Mouse (Mus musculus): ENCODE measurements around the gene Lrmda. TPM values are rescaled to one million over a fixed set of nuclear protein-coding genes. Genes with fewer than 3 reads are reported as not detected.

The Lrmda gene
- total RNA-seq, 2 experiments from 2014 or later, result 6.8 to 9.1 TPM

DNA sequence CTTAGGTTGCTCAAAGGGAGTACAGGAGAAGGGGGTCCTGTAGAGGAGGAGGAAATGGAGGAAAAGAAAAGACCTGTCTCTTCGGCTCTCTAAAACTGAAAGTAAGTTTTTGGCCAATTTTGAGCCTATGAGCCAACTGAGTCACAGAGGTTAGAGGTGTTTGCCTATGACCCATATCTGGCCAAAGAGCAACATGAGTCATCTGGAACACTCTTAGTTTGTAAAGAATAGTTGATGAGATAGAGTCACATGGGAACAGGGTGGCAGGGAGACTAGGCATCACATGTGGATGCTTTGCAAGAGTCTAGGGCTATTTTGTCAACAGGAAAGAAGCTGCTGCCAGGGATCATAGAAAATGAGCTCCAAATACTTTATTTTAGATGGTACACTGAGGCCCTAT is 680.7 kb downstream of the Lrmda start:
- DNase-seq (ENCODE audit: low spot score in 2 of 2), result no peak

DNA sequence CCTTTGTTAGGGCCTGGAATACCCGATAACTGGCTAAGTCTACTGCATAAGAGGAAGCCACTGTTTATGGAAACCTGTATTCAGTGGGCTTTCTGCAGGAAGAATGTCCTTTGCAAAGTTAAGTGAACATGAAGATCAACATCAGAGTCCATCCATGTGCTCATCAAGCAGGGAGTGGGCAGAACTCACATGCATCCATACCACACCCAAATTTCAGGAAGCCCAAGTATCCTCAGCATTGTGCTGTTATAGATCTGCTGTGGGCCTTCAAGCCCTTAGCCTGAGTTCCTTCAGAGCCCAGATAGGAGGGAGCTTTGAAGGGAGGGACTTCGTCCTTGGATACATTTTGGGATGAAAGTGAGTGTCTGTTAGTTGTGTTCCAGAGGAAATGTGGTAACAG is 681.2 kb downstream of the Lrmda start:
- no peak for DNase-seq (ENCODE audit: low spot score in 2 of 2)

DNA sequence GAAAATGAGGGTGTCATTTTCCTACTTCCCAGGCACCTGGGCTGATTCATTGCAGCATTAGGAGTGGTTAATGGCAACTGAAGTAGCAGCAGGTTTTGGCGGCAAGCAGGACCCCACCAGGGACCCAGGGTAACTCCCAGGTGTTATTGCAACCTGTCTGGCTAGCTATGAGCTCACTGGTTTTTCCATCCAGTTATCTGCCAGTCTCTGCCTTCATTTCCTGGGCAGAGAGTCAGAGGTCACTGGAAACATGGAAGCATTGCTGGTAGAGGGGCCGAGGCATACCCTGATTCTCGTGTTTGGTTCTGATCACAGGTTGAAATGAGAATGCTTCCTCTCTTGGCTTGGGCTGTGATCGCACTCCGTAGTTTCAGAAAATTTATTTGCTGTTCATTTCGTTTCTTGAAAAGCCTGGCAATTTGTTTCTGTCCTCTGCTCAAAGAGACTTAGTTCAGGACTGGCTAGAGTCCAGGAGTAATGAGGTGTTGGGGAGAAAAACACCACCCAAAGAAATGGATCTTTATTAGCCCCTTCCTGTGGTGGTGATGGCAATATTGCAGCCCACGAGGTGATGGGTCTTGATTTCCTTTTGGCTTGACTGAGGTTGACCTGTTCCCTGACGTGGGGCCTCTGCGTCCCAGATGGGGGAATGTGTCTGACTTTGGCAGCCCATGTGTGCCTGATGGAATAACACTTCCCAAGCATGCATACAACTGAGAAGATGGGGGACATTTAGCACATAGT is 688.6 kb downstream of the Lrmda start:
- DNase-seq (ENCODE audit: low spot score in 2 of 2), result no peak

DNA sequence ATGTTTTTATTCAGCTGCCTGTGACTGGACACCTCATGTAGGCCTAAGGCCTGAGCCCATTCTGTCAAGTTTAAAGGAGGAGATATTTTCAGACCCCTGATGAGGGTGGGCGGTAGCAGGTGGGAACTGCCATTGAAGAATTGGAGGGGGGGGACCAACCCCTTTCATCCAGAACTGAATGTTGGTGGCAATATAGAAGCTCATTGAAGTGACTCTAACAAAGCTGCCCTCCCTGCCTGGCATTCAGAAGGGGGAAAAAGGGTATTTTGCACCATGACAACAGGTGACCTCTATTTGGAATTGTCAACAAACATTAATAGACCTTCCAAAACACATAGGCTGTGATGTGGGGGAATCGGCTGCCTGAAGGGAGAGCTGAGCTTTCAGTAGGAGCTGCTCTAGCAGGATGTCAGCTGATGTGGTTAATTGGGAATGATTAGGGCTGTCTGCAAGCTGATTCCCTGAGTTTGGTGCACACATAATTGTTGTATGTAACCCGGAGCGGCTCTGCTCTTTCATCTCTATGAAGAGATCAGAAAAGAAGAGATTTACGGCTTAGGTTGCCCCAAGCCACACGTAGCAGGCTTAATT is 690.7 kb downstream of the Lrmda start:
- DNase-seq (ENCODE audit: low spot score in 2 of 2), result no peak

DNA sequence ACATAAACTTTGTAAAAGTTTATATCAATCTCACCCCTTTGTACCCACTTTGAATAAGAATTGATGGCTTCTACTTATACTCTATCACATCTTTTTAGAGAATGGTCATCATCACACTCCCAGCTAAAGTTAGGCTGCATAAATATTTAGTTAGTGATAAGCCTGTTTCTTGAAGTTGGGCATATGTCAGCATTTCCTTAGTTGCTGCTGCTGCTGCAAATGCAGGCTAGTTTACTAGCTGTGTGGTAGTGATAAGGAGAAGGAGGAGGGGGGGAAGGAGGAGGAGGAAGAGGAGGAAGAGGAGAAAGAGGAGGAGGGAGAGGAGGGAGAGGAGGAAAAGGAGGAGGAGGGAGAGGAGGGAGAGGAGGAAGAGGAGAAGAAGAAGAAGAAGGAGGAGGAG is 692.9 kb downstream of the Lrmda start:
- DNase-seq (ENCODE audit: low spot score in 2 of 2), result no peak

DNA sequence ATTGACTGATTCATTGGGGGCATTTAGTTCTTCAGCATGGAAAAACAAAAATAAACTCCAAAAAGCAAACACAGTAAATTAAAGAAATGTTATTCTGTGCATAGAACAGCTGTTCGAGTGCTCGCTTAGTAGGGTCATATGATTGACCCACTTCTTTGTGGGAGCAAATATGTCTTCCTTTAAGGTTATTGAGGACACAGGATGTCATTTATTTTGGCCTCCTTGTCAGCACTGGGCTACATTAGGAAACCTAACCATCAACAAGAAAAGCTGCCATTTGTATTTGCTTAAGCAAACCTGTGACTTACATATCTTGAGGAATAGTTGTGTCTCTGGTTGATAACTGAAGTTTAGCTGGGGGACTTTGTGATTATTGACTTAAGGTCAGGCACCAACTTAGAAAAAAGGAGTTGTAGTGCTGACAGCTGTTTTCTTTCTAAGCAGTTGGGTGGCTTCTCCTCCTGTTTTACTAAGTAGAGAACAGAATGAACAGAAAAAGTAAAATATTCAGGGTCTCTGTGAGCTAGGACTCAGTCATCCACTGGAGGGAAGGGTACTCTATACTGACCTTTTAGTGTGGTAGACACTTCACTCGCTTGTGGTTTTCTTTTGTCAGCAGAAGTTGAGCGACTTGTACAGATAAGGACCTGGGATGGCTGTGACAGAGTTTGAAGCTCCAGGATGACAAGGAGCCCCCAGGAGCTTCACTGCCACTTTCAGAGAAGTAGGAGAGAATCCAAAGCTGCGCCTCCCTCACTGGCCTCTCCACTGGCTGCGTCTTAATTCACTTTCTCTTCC is 696.3 kb downstream of the Lrmda start:
- no peak for DNase-seq (ENCODE audit: low spot score in 2 of 2)

DNA sequence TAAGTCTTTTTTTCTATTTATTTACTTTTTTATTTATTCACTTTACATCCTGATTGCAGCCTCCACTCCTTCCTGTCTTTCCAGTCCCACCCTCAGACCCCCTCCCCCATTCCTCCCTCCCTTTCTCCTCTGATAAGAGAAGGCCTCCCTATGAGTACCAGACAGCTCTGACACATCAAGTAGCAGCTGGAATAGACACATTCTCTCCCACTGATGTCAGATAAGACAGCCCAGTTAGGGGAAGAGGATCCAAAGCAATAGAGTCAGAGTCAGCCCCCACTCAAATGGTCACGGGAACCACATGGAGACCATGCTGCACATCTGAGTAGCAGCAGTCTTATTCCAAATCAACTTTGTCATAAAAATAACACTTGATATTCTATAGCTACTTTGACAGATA is 700.5 kb downstream of the Lrmda start:
- DNase-seq (ENCODE audit: low spot score in 2 of 2), result no peak

DNA sequence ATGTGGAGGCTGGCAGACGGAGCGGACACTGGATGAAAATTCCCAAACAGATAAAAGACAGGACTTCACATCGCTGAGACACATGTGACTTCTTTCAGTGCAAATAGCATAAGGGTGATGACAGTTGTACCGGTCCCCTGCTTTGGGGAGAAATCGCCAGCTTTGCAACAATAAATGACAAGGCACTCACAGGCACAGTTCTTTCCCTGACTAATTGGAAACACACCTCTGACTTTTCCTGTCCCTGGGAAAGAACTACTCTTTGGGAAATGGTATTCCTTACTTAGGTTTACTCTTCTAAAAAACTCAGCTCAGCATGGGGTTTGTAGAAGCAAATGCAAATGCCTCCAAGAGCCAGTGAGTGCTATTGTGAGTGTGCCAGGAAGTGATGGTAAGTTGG is 702.3 kb downstream of the Lrmda start:
- no peak for DNase-seq (ENCODE audit: low spot score in 2 of 2)

DNA sequence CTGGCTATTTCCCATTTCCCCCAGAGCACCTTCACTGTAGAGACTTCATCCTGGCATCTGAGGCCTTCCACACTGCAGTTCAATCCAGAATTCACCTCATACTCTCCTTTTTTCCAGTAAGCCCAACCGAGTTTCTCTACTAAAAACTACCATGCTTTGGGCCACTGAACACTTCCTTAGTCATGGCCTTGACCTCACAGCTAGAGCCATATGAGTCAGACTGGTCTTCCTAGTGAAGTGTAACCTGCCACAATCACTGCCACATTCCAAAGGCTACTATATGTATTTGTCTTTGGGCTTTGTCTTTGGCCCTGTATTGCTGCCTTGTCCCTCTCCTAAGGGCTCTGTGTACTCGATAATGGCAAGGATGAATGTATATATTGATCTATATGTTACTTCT is 708.0 kb downstream of the Lrmda start:
- no peak for DNase-seq (ENCODE audit: low spot score in 2 of 2)

DNA sequence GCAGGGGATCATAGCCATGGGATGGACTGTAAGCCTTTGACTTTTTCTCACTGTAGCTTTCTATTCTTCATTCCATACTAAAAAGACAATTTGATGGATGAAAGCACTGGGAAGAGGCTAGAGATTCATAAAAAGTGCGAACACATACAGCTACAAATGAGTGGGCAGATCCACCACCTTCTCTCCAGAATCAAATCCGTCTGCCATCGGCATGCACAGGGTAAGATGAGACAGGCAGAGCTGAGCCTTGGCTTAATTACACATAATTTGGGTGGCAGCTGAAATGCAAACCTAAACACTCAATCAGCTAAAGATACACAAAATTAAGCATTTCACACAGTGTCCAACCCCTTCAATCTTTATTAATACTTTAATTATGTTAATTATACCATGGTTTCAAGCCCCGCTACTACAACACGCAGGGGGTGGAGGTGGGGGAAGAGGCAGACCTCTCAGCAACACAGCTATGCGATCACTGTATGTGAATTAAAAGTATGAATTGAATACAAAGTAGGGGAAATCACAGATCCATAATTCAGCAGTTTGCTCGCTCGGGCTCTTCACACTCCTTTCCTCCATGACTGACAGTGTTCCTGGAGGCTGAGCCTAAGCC is 709.2 kb downstream of the Lrmda start:
- DNase-seq (ENCODE audit: low spot score in 2 of 2), result no peak

DNA sequence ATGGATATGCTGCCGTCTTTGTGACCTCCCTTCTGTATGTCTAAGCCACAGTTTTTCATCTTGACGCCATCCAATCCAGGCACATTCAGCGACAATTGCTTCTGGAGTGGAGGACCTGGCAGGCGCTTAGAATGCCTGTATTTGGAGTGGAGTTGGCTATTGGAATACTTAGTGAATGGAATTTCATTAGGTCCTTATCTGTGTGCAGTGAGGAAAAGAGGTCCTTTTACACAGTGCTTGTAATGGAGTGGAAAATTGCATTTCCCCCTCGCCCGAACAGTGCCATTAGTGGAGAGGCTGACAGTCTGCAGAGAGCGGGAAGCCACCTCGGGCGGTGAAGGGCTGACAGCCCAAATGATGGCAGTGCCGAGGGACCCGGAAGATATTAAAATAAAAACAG is 719.1 kb downstream of the Lrmda start:
- DNase-seq (ENCODE audit: low spot score in 2 of 2), result no peak

DNA sequence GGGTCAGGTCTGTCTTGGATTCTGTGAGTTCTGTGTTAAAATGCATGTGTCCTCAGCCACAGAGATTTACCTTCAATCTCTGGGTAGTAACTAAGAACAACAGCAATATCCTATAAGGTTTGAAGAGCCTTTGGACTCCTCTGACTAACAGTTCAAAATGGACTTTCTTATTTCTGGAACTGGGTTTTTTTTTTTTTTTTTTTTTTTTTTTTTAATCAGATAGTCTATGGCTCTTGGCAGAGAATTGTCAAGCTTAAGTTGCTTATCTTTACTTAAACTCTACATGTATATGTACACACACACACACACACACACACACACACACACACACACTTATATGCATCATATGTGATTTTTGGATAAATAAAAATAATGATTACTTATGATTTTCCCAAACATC is 723.0 kb downstream of the Lrmda start:
- DNase-seq (ENCODE audit: low spot score in 2 of 2), result no peak

DNA sequence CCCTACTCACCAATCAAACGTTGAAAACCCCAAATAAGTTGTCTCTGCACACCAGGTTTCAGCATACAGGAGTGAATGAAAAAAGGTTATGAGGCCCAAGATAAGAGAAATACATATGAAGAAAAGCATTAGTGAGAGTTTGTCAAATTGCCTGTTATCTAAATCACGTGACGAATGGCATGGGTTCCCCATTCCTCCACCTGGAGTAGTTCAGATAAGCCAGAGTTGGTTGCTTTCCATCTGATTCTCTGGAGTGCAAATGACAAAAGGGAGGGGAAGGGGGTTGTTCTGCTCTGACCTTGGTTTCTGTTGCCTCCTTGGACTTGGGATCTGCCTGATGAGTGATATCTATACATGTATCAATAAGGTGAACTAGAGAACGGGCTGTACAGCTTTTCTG is 723.8 kb downstream of the Lrmda start:
- DNase-seq (ENCODE audit: low spot score in 2 of 2), result no peak

DNA sequence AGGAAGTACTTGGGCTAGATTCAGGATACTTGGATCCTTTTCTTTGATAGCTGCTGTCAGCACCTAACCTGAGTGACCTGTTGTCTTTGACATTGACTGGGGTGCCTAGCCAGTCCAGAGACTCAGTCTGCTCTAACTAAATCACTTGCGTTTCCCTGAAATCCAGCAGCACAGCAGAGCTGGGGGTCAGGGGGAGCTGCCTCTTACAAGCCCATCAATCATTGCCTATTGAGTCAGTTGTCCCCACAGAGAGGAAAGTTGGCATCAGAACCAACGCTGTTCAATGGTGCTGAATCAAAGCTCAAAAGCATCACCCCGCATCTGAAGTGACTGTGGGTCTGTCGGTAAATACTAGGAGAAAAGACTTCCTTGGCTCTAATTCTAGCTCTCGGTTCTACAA is 725.2 kb downstream of the Lrmda start:
- DNase-seq (ENCODE audit: low spot score in 2 of 2), result no peak

DNA sequence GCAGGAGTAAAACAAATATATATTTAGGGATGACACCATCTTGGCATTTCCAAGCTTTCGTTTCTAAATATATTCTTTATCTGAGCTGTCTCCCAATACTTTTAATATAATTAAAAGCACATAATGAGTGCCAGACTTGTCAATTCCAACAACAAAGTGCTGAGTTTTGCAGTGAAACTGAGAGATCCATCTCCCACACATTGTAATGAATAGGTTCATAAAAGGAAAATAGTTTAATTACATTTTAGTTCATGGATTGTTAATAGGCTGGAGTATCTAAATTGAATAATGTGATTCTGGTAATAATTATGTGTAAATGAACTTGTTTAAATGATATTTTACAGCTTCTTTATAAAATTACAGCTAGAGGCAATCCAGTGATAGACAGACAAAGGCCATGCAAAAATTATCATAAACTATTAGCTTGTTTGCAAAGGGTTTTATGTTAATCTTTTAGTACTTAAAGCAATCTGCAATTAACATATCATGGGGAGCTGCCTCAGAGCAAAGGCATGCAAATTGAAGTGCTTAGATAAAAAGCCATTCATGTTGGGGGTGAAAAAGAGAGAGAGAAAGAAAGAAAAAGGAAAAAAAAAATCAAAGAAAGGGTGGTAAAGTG is 725.9 kb downstream of the Lrmda start:
- DNase-seq (ENCODE audit: low spot score in 2 of 2), result no peak

DNA sequence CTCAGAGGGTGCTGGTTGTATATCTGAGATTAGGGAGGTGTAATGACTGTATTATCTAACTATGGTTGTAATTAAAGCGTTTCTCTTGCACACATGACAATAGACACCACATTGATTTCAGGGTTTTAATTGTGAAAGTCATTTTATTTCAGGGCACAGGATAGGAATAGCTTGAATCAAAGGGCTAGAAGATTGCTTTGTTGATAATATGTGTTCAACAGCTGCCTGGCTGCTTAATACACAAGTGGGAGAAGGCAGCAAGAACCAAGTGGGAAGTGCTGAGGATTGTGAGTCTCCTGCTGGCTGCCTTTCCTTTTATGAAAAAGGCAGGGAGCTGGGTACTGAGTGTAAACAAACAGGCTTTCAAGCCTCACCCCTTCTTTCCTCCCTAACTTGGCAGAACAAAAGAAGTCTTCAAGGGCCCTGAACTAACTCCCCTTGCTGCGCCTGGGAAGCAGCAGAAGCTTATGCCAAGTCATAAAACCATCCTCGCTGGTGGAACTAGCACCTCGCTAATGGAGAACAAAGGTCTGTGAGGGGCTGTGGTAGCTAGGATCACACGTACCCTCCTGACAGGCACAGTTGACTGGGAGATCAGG is 726.5 kb downstream of the Lrmda start:
- no peak for DNase-seq (ENCODE audit: low spot score in 2 of 2)

DNA sequence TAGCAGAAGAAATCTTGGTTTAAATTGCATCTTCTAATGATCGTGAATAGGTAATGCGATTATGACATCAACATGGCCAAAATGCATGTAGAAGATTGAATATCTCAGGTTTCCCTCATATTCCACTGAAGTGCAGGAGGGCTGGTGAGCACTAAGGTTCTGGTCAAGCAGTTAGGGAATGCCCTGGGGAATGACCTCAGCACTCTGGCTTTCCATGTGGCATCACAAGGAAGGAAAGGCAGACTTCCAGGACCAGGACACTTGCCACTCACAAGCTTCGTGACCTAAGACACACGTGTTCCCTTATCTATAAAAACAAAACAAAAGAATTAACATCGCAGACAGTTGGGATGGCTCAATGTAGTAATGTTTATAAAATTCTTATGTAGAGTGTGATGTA is 728.3 kb downstream of the Lrmda start:
- no peak for DNase-seq (ENCODE audit: low spot score in 2 of 2)

DNA sequence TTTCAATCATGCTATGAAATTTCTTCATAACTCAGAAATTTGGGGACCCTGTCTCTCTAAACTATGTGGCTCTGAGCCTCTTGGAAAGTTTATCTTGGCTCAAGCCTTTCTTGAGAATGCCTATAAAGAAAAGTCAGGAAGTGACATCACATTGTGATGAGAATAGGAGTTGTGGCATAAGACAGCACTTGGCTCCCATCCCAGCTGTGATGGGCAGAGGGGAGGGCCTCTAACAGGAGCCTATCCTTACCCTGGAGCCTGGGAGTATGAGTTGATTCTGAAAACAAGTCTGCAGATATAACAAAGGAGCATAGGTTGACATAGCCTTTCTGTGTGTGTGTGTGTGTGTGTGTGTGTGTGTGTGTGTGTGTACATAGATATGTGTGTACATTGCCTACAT is 730.9 kb downstream of the Lrmda start:
- no peak for DNase-seq (ENCODE audit: low spot score in 2 of 2)

DNA sequence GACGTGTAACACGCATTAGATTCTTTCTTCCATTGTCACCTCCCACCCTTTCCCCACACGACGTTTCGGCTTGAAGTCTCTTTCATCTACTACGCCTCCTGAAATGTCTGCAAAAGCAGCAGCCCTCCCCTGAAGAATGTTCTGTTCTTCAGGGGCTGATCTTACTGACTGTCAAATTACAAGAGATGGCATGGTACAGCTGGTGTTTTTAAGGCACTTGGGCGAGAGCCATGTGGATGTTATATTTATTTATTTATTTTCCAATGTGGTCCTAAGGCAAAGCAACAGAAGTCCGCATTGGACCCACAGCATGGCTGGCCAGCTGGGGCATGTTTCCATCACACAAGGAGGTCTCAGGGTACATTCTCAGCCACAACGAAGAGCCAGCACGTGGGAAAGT is 731.8 kb downstream of the Lrmda start:
- DNase-seq (ENCODE audit: low spot score in 2 of 2), result no peak

DNA sequence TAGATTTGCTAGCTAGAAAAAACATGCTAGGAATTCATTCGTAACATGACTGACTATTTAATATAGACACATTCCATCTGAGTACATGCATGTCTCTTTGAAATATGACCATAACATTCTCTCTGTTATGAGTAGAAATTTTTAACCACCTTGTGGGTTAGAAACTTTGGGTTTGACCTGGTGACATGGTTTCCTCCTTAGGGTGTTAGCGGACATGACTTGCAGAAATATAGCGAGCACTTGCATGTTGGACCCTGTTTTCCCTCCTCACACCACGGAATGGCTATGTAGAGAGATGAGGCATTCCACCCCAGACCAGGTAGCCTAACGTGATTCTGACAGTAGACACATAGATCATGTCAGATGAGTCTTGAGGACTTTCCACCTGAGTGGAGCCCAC is 735.1 kb downstream of the Lrmda start:
- DNase-seq (ENCODE audit: low spot score in 2 of 2), result no peak

DNA sequence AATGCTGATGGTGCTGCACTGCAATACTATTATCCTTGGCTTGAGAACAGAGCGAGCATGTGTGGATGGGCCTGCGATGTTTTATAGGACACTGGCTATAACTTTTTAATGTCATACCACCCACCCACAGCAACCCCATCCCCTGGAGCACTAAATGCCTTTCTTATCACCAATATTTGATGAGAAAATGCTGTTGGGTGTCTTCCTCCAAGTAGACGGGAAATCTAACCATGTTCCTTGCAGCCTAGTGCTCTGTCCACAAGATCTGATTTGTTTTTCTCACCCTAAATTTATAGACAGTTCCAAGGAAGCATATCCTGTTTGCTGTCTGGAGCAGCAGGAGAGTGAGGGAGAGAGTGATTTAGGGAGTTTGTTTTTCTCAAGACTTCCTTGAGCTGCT is 738.0 kb downstream of the Lrmda start:
- no peak for DNase-seq (ENCODE audit: low spot score in 2 of 2)
